Mouse (Mus musculus) left cerebral cortex, postnatal 25 days (tissue): ENCODE results near the gene Katnb1. TPM values are rescaled to one million over a fixed set of nuclear protein-coding genes. Genes with fewer than 3 reads are reported as not detected.

Experiments
- DNase-seq, 2 experiments: peaks; one replicate each; pipeline ENCODE4 v3.0.0; 2022; ENCODE audit warnings: low spot score in 2 of 2, mixed read lengths in 1 of 2
- intact Hi-C: fragments of 180-260 bp; cut with DNase I; formaldehyde crosslinking; loops from one replicate; pipeline ENCODE4 v1.15.1; 2025
- total RNA-seq, 2 experiments: library from RNA; stranded (reverse); gene quantifications; 2 replicates each; pipeline ENCODE4 v1.2.3; 2021

Katnb1 gene
- total RNA-seq, 2 experiments from 2014 or later: 47.0 to 47.5 TPM

- intact Hi-C loops: loop anchor here (10.0 kb wide), 1 partner anchor 68 kb away; the partner anchor contains the start of gene Kifc3
- DNase-seq: no peak
Observed at GRCm38 (mm10) chr8:95137201-95137600, 56.2 kb downstream of the Katnb1 start.

- intact Hi-C loops: loop anchor here (10.0 kb wide), 1 partner anchor 67 kb away; the partner anchor contains the start of gene Kifc3
- no peak for DNase-seq
Observed at GRCm38 (mm10) chr8:95137641-95138098, 56.7 kb downstream of the Katnb1 start.

GRCm38 (mm10) chr8:95138341-95139050 is 57.5 kb downstream of the Katnb1 start:
- intact Hi-C loops: loop anchor here (10.0 kb wide), 1 partner anchor 66 kb away; the partner anchor contains the start of gene Kifc3
- no peak for DNase-seq

GRCm38 (mm10) chr8:95139051-95139365 is 58.0 kb downstream of the Katnb1 start:
- intact Hi-C loops: loop anchor here (10.0 kb wide), 1 partner anchor 66 kb away; the partner anchor contains the start of gene Kifc3
- DNase-seq: no peak

GRCm38 (mm10) chr8:95140555-95140954 is 59.6 kb downstream of the Katnb1 start:
- DNase-seq: no peak
- intact Hi-C loops: no loop called here

GRCm38 (mm10) chr8:95141026-95141425 is 60.0 kb downstream of the Katnb1 start:
- DNase-seq: no peak
- intact Hi-C loops: no loop called here

- intact Hi-C loops: no loop called here
- no peak for DNase-seq
Observed at GRCm38 (mm10) chr8:95141469-95142074, 60.6 kb downstream of the Katnb1 start.

GRCm38 (mm10) chr8:95142075-95142831 is 61.3 kb downstream of the Katnb1 start:
- intact Hi-C loops: no loop called here
- DNase-seq: peak; percentile 88 to 92

- DNase-seq: peak; percentile 34 to 58
- intact Hi-C loops: loop anchor here (1.0 kb wide), 1 partner anchor 23 kb away; no protein-coding TSS in a partner anchor
Observed at GRCm38 (mm10) chr8:95142985-95143804, 62.2 kb downstream of the Katnb1 start.

- intact Hi-C loops: loop anchor here (1.0 kb wide), 1 partner anchor 22 kb away; no protein-coding TSS in a partner anchor
Observed at GRCm38 (mm10) chr8:95143805-95144630, 63.0 kb downstream of the Katnb1 start.

GRCm38 (mm10) chr8:95144631-95145015 is 63.6 kb downstream of the Katnb1 start:
- intact Hi-C loops: no loop called here
- DNase-seq: no peak

More at GRCm38 (mm10) chr8:95143805-95144630, 63.0 kb downstream of the Katnb1 start:
- peak in 1 of 2 experiments; percentile 19 for DNase-seq

- intact Hi-C loops: no loop called here
- no peak for DNase-seq
Observed at GRCm38 (mm10) chr8:95146044-95146745, 65.2 kb downstream of the Katnb1 start.

GRCm38 (mm10) chr8:95146846-95147245 is 65.9 kb downstream of the Katnb1 start:
- intact Hi-C loops: no loop called here
- no peak for DNase-seq

- intact Hi-C loops: loop anchor here (2.0 kb wide), 1 partner anchor 25 kb away; no protein-coding TSS in a partner anchor
- DNase-seq: no peak
Observed at GRCm38 (mm10) chr8:95149426-95149825, 68.4 kb downstream of the Katnb1 start.

GRCm38 (mm10) chr8:95150608-95151007 is 69.6 kb downstream of the Katnb1 start:
- no peak for DNase-seq
- intact Hi-C loops: no loop called here
